Mouse (Mus musculus) frontal cortex, adult 2 months (tissue): ENCODE data around the gene Fads6. TPM values are rescaled to one million over a fixed set of nuclear protein-coding genes. Genes with fewer than 3 reads are reported as not detected.

Experiments used
- DNase-seq, 2 experiments: peaks; one replicate each; pipeline ENCODE4 v3.0.0; 2022; ENCODE audit warnings: low spot score in 1 of 2; ENCODE audit errors: extremely low spot score in 1 of 2
- polyA plus RNA-seq: library from polyadenylated mRNA; depleted of rRNA; stranded (reverse); fragments of >200 nt; gene quantifications from 2 replicates; pipeline ENCODE4 v1.2.3, GENCODE M21; 2012

The Fads6 gene
- polyA plus RNA-seq, 1 experiment = 13.9 TPM

GRCm38 (mm10) chr11:115277604-115277975, 19.9 kb downstream of the Fads6 start:
- DNase-seq = no peak

- peak; percentile 99 to 100 for DNase-seq
Measured at GRCm38 (mm10) chr11:115276780-115277603, 20.5 kb downstream of the Fads6 start, which contains the start of gene Fdxr. Gene Fdxr (minus strand): TSS chr11:115277050.

GRCm38 (mm10) chr11:115275954-115276353, 21.5 kb downstream of the Fads6 start:
- DNase-seq = no peak

- no peak for DNase-seq
Measured at GRCm38 (mm10) chr11:115275509-115275908, 22.0 kb downstream of the Fads6 start.

- DNase-seq = no peak
Measured at GRCm38 (mm10) chr11:115274771-115275170, 22.7 kb downstream of the Fads6 start.

- DNase-seq = no peak
Measured at GRCm38 (mm10) chr11:115274178-115274577, 23.3 kb downstream of the Fads6 start.

- no peak for DNase-seq
Measured at GRCm38 (mm10) chr11:115273735-115274134, 23.7 kb downstream of the Fads6 start.

GRCm38 (mm10) chr11:115272894-115273498, 24.5 kb downstream of the Fads6 start:
- DNase-seq = no peak

- DNase-seq = no peak
Measured at GRCm38 (mm10) chr11:115271481-115271880, 26.0 kb downstream of the Fads6 start.

GRCm38 (mm10) chr11:115271052-115271451, 26.4 kb downstream of the Fads6 start:
- no peak for DNase-seq

GRCm38 (mm10) chr11:115270148-115270861, 27.2 kb downstream of the Fads6 start:
- DNase-seq = peak; percentile 53 to 94

GRCm38 (mm10) chr11:115269330-115270066, 28.0 kb downstream of the Fads6 start:
- no peak for DNase-seq

GRCm38 (mm10) chr11:115267958-115268357, 29.5 kb downstream of the Fads6 start:
- no peak for DNase-seq

GRCm38 (mm10) chr11:115267061-115267883, 30.2 kb downstream of the Fads6 start, which contains the start of gene Grin2c:
Gene Grin2c (minus strand): TSS chr11:115267243.
- no peak for DNase-seq

- no peak for DNase-seq
Measured at GRCm38 (mm10) chr11:115266400-115266778, 31.1 kb downstream of the Fads6 start.

GRCm38 (mm10) chr11:115265771-115266399, 31.6 kb downstream of the Fads6 start:
- no peak for DNase-seq

- DNase-seq = no peak
Measured at GRCm38 (mm10) chr11:115264862-115265668, 32.4 kb downstream of the Fads6 start.

- no peak for DNase-seq
Measured at GRCm38 (mm10) chr11:115264136-115264861, 33.2 kb downstream of the Fads6 start.
